Mouse (Mus musculus): ENCODE data around the gene Fam135a.
A peak's percentile ranks its signal among the peaks of the same experiment; 100 is the strongest.
"Not testable (repeated sequence)": the region's sequence is repeated elsewhere in the genome, so short reads cannot be mapped to it uniquely, and the experiment has no call there.

Gene Fam135a

DNA sequence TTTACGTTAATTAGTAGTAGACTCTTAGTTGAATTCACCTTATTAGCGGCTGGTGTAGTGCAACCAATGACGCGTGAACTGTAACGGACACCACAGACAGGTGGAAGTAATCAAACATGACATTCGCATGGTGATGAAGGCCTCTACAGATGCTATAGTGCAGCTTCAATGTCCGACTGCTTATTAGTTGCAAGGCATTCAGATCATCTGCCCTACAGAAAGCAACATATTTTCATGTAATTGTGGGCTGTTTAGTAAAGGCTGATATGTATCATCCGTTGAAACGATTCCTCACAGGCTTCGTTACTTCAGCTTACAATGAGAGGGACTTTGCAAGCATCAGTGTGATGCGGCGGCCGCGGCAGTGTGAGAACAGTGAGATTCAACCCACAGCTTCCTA, 44.4 kb downstream of the Fam135a start:
- no peak for DNase-seq

DNA sequence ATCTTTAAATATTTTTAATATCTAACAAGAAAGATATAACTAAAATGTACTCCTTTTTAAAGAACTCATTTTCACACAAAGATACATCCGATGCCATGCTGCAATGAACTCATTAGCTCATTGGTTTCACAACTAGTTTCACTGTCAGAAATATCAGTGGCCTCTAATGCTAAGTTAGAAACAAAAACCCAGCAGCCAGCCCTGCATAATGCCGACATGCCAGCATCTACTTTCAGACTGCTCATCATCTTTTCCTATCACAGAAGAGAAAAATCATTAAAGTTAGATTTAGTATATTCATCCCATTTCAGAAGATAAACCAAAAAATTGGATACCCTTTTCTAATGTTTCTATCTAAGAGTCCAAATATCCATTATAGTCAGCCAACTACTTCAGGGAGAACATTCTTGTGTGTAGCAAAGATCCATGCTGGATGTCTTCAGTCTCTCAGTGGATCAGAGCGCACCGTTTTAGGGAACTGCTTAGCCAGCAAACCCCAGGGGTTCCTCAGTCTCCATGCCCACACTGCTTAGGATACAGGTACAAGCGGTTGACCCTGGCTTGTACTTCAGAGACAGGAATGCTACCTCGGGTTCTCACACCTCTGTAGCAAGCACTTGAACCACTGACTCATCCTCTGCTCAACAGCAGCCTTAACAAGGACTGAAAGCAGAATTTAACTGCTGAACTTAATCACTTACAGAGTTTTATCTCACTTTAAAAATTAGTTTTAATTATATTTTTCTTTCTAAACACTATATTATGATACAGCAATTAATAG, 53.2 kb downstream of the Fam135a start:
- DNase-seq: no peak

DNA sequence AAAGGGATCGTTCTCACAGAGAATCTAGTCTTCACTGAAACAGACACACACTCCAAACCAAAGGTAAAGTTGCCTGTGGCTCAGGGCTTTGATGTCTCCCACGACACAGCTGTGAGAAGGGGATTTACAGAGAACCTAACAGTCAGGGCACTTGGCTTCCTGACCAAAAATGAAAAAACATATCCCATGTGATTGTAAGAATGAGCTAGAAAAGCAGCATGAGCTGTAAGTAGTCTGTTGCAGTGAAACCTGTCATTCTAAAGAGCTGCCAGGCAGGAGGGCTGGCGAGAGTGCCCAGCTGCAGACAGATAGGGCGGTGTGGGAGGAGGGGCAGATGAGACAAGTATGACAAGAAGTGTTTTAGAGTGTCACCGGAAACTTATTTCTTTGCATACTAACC, 54.5 kb downstream of the Fam135a start:
- no peak for DNase-seq

DNA sequence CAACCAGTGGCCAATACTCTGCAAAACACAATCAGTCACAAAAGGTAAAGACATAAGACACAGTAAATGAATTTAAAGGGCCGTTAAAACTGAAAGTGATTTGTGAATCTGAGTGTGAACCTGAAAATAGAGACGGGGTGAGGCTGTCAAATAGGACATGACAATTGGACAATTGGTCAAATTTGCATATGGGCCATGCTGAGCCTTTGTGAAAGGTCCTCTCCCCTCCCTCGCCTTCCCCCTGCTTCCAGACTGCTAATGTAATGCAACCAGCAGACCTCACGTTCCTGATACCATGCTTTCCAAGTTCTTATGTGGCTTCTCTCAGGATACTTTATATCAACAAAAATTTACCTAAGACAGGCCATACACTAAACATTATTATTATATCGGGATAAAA, 57.1 kb downstream of the Fam135a start:
- no peak for DNase-seq

DNA sequence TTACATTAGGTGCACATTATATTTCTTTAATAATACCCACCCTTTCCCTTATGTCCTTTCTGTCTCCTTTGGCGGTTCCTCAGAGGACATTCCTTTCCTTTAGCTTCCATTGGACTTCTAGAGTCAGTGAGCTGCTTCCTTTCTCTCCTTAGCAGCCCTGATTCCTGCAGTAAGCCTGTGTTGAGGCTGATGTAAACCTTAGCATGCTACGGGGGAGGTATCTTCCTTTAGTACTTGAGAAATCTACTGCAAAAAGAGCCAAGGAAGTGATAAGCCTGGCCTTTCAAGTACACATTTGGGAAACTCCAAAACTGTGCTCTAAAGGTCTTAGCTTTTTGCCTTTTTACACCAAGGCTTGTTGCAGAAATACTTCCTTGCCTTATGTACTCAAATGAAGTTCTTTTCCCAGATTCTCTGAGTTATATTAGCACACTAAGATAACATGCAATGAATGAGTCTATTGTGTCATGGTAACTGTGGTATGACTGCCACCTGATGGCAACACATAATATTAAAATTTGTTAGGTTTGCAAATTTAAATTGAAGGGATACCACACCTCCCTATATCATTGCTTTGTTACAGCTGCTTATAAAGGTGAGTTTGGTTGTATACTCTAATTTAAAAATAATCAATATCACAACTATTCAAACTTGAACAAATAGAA, 66.2 kb downstream of the Fam135a start:
- DNase-seq: peak; percentile 11 to 12

DNA sequence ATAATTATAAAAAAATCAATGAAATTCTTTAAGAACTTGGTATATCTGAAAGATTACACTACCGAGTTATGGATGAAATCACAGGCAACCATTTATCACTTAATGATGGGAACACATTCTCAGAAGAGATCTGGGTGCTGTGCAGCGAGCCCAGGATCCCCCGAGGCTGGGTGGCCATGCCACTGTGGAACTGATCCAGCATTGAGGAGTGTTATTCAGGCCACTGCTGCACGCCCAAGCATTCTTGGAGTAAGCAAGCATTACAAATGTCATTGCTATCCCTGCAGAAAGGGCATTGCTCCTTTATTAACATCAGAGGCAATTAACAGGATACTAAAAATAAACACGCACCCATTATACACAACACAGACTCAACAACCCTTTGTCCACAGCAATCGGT, 89.3 kb downstream of the Fam135a start:
- DNase-seq: no peak

DNA sequence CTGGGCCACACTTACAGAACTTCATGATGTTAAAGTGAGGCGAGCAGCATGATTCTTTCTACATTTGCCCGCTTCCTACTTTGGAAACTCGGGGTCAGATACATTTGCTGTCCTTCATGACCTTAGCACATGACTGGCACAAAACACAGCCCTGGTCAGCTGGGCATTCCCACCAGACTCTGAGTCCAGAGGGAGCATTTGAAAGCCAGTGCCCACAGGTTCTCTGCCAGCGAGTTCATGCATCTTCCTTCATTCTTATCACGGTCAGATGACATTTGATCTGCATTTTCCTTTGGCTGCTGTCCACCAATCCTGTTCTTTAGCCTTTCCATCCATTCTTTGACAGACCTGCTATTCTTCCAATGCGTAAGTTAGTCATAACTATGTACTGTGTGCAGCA, 90.1 kb downstream of the Fam135a start:
- DNase-seq: no peak

DNA sequence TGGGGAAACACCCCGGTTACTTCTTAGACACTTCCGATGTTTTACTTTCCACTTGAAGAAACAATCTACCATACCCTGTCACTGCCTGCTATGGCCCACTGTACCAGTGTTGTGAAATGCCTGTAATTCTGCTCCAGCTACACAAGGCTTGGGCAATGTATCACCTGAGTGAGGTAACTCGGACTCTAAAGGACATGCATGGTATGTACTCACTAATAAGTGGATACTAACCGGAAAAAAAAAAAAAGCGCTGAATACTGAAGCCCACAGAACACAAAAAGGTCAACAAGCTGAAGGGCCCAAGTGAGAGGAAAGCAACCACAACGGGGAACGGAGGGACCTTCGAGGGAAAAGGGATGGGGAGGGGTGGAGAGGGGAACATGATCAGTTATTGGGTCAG, 92.5 kb downstream of the Fam135a start:
- no peak for DNase-seq

DNA sequence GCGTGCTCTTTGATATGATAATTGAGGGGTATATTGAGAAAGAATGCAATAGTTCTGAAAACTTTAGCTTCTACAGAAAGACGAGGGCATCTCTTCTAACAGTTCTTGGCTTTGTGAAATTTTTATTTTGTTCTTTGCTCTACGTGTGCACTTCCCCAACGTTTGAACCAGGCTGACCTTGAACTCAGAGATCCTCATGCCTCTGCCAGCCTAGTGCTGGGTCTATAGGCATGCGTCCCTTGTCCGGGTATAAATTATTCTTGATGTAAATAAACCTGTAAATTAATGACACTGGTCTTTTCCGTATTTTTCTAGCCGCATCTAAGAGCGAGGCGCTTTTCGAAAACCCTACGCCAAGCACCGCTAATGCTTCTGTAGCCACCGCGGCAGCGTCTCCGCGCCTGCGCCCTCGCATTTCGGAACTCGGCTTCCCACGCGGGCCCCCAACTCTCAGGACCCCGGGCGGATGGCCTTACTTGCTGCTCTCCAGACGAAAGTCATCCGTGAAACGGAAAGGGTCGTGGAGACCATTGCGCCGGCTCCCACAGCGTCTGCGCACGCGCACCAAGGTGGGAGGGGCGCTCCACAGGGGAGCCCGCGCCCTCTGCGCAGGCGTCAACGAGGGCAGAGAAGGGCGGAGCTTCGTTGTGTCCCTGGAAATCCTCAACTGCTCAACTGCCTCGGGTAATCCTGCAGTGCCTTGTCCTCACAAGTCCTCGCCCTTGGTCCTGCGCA, 94.9 kb downstream of the Fam135a start, which contains the start of gene Sdhaf4:
TSS of gene Sdhaf4 (minus strand) at position 587 of the 735 bp plus-strand sequence.
- peak; percentile 89 to 92 for DNase-seq

DNA sequence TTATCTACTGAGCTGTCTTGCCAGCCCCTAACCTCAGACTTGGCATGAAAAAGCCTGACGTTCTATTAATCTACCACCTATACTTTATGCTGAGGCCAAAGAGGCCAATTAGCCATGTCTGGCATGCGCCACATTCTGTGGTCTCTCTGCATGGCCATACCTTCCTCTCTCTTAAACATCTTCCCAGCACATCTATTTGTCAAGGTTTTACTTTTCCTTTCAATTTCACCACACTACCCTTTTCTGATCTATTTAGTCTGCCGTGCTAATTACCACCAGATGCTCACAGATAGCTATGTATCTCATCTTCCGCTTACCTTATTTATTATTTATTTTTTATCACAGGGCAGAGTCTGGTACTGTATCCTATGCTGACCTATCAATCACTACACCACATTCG, 100.8 kb downstream of the Fam135a start:
- no peak for DNase-seq

DNA sequence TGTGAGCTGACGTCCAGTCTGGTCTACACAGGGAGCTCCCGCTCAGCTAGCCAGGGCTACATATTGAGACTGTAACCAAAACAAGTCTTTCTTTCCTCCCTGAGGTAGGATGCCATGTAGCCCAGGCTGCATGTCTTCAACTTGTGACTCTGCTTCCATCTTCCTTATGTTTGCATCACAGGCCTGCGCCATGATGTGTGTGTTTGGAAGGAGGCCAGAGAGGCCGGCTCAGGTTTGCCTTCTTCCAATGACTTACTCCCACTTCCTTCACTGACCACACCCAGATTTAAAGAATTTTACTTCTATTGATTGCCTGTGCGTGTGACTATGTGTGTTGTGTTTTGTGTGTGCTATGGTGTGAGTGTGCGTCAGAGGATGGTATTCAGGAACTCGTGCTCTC, 101.3 kb downstream of the Fam135a start:
- no peak for DNase-seq

DNA sequence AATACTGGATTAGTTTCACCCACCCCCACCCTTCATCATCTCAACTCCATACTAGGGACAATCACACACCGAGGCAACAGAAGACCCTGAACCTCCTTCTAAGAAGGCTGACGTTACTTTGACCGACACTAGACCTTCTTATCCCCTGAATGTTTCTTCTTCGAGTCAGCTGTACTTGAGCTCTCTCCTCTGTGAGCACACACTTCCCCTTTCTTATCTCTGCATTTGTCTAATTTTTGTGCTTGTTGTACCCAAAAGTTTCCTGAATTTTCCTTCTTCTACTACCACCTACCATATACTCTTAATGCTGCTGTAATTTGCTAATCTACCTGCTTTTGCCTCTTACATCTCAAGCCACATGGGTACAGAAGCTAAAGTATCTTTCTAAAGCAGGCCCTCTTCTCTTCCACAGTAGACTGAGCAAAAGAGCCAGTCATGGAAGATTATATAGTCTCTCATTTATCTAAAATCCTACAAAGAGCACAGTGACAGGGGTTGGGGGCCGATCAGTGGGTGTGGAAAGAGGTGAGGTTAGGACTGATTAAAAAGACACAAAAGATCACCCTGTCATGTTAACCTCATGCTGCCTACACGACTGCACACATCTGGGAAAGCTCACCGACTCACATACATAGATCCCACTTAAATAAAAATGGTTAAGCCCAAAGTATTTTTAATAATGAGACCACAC, 101.9 kb downstream of the Fam135a start:
- no peak for DNase-seq

DNA sequence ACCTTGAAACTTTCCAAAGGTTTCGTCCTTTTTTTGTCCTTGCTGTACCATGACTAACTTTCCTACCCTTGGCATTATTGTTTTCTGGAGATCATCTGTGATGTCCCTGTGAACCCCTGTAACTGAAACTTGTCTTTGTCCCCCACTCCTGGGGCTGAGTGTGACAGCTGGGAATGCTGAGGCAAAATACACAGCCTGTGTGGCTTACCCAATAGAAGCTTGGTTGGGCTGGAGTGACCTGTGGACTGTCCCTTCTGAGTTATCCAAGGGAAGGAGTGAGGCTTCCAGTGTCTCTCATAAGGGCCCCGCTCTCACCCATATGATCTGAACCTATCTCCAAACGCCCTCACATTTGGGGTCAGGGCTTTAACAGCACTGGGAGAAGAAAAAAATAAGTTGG, 102.6 kb downstream of the Fam135a start:
- no peak for DNase-seq

DNA sequence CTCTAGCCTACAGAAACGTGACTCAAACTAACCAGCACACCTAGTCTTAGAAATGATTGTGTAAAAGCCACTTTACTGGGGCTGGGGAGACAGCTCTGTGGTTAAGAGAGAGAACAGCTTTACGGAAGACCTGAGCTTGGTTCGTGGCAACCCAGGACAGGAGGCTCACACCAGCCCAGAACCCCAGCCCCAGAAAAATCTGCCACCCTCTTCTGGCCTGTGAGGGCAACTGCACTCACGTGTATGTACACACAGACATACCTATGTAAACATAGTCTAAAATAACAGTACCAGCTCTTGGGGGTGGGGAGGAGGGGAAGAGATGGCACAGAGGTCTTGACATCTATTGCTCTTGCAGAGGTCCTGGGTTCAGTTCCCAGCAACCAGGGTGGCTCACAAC, 104.7 kb downstream of the Fam135a start:
- no peak for DNase-seq

DNA sequence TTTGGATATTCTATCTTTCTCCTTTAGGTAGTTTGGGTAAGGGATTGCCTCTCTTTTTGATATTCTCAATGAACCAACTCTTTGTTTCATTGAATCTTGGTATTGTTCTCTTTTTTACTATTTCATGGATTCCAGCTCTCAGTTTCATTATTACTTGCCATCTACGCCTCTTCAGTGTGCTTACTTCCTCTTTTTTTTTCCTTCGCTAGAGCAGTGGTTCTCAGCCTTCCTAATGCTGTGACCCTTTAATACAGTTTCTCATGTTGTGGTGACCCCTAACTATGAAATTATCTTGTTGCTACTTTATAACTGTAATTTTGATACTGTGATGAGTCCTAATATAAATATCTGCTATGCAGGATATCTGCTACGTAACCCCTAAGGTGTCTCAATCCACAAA, 117.0 kb downstream of the Fam135a start:
- peak; percentile 3 to 13 for DNase-seq

DNA sequence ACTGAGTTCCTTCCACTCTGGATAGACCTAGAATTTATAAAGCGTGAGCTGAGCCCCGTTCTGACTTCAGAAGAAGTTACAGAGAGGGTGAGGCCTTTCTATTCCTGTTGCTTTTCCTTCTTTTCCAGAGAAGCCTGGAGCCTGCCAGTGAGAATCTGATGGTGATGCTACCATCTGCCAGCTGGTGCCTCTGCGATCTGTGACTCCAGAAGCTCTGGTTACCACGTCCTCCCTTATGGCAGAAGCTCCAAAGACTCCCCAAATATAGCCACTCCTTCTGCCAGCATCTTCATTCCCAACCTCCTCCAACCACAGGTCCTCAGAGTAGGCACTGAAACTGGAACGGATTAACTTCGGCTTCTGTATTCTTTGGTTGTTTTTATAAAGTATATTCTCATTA, 121.9 kb downstream of the Fam135a start:
- DNase-seq: no peak

DNA sequence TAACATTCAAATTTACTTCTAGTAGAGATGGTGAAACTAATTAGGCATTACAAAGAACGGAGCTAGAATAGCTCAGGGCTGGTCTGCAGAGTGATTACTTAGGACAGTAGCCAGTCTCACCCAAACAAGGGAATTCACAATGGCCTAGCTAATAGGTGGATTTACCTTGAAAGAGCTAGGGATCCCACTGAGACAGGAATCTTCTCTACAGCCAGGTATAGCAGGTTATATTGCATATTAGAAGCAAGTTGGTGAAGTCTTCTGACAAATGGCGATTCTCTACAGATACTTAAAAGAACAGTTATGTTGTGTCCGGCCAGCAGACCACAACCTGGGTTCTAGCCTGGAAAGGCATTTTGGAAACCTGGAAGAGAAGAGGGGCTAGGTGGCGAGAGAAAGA, 129.0 kb downstream of the Fam135a start:
- not testable (repeated sequence) for DNase-seq

DNA sequence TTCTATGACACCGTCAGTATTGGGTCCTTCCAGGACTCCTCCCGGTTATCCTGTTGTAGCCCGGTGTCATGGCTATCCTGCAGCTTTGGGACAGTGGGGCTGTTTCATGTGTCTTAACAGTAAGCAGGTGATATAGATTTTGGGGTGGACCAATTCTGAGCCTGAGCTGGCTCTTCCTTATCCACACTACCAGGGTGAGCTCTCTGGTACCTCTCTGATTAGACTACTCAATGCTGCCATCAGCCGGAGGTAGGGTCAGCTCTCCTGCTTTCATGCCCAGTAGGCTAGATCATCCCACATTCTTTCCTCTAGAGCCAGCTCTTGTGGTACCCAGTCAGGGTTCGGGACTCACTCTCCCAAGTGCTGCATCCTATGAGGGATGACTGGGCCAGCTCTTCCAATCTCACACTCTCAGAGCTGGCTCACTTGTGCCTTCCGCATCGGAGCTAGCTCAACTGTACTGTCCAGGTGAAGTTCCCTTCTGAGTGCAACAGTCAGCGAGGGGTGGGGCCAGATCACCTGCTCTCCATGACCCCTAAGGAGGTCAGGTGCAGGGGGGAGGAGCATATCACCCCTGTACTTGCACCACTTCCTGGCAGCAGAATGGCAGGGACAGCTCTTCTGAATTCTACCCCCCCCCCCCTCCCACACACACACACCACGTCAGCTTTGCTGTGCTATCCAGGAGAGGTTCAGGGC, 132.0 kb downstream of the Fam135a start:
- no peak for DNase-seq

DNA sequence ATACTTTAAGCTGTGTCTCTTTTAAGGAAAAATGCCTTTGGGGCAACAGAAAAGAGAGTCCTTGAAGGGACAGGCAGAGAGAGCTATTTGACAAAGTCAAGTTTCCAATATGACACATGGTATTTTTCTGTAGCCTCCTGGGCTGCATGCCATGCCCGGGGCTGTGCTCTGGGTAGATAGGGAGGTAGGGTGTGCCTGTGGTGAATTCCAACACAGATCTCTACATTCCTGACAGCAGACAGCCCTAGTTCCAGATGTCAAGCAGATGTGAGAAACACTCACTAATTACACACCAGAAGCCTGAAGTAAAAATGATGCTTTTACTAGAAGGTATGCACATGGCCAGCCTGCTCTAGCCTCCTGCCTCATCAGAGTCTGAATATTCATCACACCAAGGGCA, 133.9 kb downstream of the Fam135a start:
- no peak for DNase-seq

Measured in B cell, adult 2 months (primary cell).